In the genomic region with DNA sequence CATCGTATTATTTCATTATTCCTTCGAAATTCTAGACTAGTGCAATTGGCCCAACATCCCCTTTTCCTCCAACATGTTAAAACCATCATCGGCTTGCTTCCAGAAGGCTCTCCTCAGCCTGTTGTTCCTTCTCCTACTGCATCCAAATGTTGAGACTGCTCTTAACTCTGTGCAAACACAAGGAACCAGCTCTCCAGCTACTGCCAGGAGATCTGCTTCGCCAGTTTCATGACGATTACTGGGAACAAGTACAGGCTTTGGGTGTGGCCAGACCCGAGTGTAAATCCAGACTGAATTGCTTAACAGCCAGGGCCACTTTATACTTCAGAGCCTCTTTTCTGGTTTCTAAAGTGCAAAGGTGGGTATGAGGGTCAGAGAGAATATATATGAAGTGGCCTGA, we compare ENCODE assay signal across 13 mouse cellular contexts.
DNase-seq lines count a peak whose midpoint lies in the region; ATAC-seq and TF ChIP-seq lines count a peak whose summit lies in the region.
"Had no signal": no experiment of that assay in that cellular context is flagged by ENCODE, and none has a peak within 500 bp of the region (broad histone marks: within the 10 kb centered on the region; RNA-seq: fewer than 3 reads in every experiment).

No protein-coding gene starts in this region.

- 82% methylated on average over 6 of the region's 6 CpGs for WGBS in midbrain, postnatal 0 days
- 80% methylated on average over 6 of the region's 6 CpGs for WGBS in hindbrain, postnatal 0 days

- no peak overlapping the region for H3K4me3 ChIP-seq in midbrain, postnatal 0 days (ENCODE audit: low read depth, low read length)
- no peak overlapping the region for H3K4me3 ChIP-seq in hindbrain, postnatal 0 days (ENCODE audit: low read length)
- H3K4me3 ChIP-seq: erythroblast, embryonic 14.5 days; left cerebral cortex, adult 2 months; liver, embryonic 13.5 days had no signal

- H3K27me3 ChIP-seq in midbrain, postnatal 0 days (ENCODE audit: insufficient read depth, low read length): no peaks in the 10 kb centered on the region
- H3K27me3 ChIP-seq in hindbrain, postnatal 0 days (ENCODE audit: insufficient read depth, low read length): no peaks in the 10 kb centered on the region
- H3K27me3 ChIP-seq: liver, embryonic 13.5 days had no signal

- H3K27ac ChIP-seq in midbrain, postnatal 0 days (ENCODE audit: low read depth, low read length): no peak overlapping the region
- no peak overlapping the region for H3K27ac ChIP-seq in hindbrain, postnatal 0 days
- H3K27ac ChIP-seq: left cerebral cortex, adult 2 months; liver, embryonic 13.5 days had no signal

- intact Hi-C loops in heart, postnatal 36 days (cut with DNase I): no loop called here

- no peak overlapping the region for H3K9ac ChIP-seq in midbrain, postnatal 0 days (replicated peaks; ENCODE audit: low read length, poor library complexity, severe bottlenecking)
- no peak overlapping the region for H3K9ac ChIP-seq in hindbrain, postnatal 0 days (replicated peaks; ENCODE audit: low read length)
- H3K9ac ChIP-seq: hindbrain, embryonic 14.5 days; liver, embryonic 13.5 days had no signal

- no peak for TF ChIP-seq CTCF in midbrain, postnatal 0 days (IDR thresholded peaks at IDR 0.05)
- TF ChIP-seq CTCF in hindbrain, postnatal 0 days (IDR thresholded peaks at IDR 0.05; ENCODE audit: low read depth): no peak

- no peak for ATAC-seq in midbrain, postnatal 0 days (ENCODE audit: low FRiP score)
- no peak for ATAC-seq in hindbrain, postnatal 0 days

- no peaks in the 10 kb centered on the region for H3K9me3 ChIP-seq in midbrain, postnatal 0 days (ENCODE audit: low read length)
- H3K9me3 ChIP-seq in hindbrain, postnatal 0 days (ENCODE audit: low read length): no peaks in the 10 kb centered on the region
- H3K9me3 ChIP-seq: liver, embryonic 13.5 days had no signal

- DNase-seq in layer of hippocampus, adult 11-12 months (ENCODE audit: low spot score): peak; percentile 19
- no peak for DNase-seq in layer of hippocampus, postnatal 36 days
- DNase-seq in gastrocnemius, adult 8-10 months (ENCODE audit: low spot score in 2 of 2): peak; percentile 9 to 16
- peak; percentile 11 to 15 for DNase-seq in heart, postnatal 36 days
- peak; percentile 46 for DNase-seq in lung, postnatal 10 days
- DNase-seq in frontal cortex, postnatal 14 days (ENCODE audit: low spot score in 2 of 2): no peak
- DNase-seq in midbrain, postnatal 0 days (ENCODE audit: low spot score): no peak
- no peak for DNase-seq in hindbrain, postnatal 0 days (ENCODE audit: low spot score)
- DNase-seq: liver, embryonic 13.5 days; retina, postnatal 1 day had no signal

- peaks cover 25% of the 10 kb centered on the region for H3K36me3 ChIP-seq in midbrain, postnatal 0 days (ENCODE audit: insufficient read depth, low read length)
- H3K36me3 ChIP-seq in hindbrain, postnatal 0 days (ENCODE audit: insufficient read depth, low read length): peaks cover 14% of the 10 kb centered on the region

- H3K4me2 ChIP-seq in midbrain, postnatal 0 days (ENCODE audit: low read depth, low read length, poor library complexity, severe bottlenecking): no peak overlapping the region
- no peak overlapping the region for H3K4me2 ChIP-seq in hindbrain, postnatal 0 days (ENCODE audit: low read depth, low read length)
- H3K4me2 ChIP-seq: hindbrain, embryonic 14.5 days; liver, embryonic 13.5 days had no signal

- H3K4me1 ChIP-seq in midbrain, postnatal 0 days (ENCODE audit: insufficient read depth, low read length): no peaks in the 10 kb centered on the region
- no peaks in the 10 kb centered on the region for H3K4me1 ChIP-seq in hindbrain, postnatal 0 days (ENCODE audit: insufficient read depth, low read length)
- H3K4me1 ChIP-seq: liver, embryonic 13.5 days had no signal

Comparison
In these comparisons a context has a peak if more than half of its experiments do, and no peak if none do; other contexts are left out.
1. DNase-seq: peak in layer of hippocampus, adult 11-12 months (single experiment), gastrocnemius, adult 8-10 months (2 of 2), heart, postnatal 36 days (2 of 2) and lung, postnatal 10 days (single experiment); none in layer of hippocampus, postnatal 36 days (0 of 2), frontal cortex, postnatal 14 days (0 of 2), midbrain, postnatal 0 days (single experiment) and hindbrain, postnatal 0 days (single experiment).